Mouse (Mus musculus): ENCODE measurements at regions not wholly inside any gene's neighbourhood (a gene's known extent, or its start where the extent isn't known, plus 50 kb on each side); places are given as distances from the start of the nearest gene placed in this dataset.

DNA sequence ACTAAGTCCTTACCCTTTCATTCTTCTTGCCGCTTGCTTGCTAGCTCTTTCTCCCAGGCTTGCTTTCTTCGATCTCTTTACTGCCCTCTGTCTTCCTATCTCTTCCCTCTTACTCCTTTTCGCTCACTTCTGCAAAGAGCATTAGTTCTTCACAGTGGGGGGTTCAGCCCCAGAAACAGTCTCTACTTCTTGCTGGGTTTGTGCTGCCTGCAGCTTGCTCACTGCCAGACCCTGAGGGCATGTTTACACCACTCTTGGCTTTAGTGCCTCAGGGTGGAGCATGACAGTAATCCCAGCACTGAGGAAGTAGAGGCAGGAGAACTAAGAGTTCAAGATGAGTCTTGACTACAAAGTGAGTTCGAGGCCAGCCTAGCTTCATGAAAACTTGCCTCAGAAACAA is 538.0 kb upstream of the Adam5 start:
- no peak overlapping the region for H3K4me3 ChIP-seq (replicated peaks; ENCODE audit: low read depth, low read length)
- 68% methylated on average over 4 of the region's 4 CpGs for WGBS

DNA sequence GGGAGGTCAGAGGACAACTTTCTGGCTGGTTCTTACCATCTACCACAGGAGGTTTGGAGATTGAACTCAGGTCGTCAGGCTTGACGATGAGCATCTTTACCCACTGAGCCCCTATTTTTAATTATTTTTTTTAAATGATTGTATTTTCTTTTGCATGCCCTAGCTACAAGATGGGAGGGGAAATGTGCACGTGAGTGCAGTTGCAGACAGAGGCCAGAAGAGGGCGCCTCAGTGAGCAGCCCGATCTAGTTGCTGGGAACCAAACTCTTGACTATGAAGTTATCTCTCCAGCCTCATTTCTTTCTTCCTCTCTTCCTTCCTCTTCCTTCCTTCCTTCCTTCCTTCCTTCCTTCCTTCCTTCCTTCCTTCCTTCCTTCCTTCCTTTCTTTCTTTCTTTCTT is 537.3 kb upstream of the Adam5 start:
- ATAC-seq (ENCODE audit: low FRiP score, low TSS enrichment), result no peak
- H3K36me3 ChIP-seq (ENCODE audit: control insufficient read depth, insufficient read depth, low read length), result no peaks in the 10 kb centered on the region
- no peak overlapping the region for H3K27ac ChIP-seq (replicated peaks; ENCODE audit: low read depth, low read length)
- no peak overlapping the region for H3K4me3 ChIP-seq (replicated peaks; ENCODE audit: low read depth, low read length)
- no peak overlapping the region for H3K9ac ChIP-seq (replicated peaks; ENCODE audit: low read length)
- no peaks in the 10 kb centered on the region for H3K4me1 ChIP-seq (ENCODE audit: control insufficient read depth, insufficient read depth, low read length)
- H3K9me3 ChIP-seq (ENCODE audit: control insufficient read depth, low read length), result no peaks in the 10 kb centered on the region; the same call in 1 of the 2 replicates
- no peaks in the 10 kb centered on the region for H3K27me3 ChIP-seq (ENCODE audit: control insufficient read depth, insufficient read depth, low read length)
- whole genome bisulfite sequencing, result 93% methylated on average over 5 of the region's 5 CpGs
- no peak for DNase-seq
- no peak overlapping the region for H3K4me2 ChIP-seq (ENCODE audit: low read length)

More for the DNA sequence above, 538.0 kb upstream of the Adam5 start:
- H3K27ac ChIP-seq (replicated peaks; ENCODE audit: low read depth, low read length), result no peak overlapping the region
- no peaks in the 10 kb centered on the region; the same call in 1 of the 2 replicates for H3K9me3 ChIP-seq (ENCODE audit: control insufficient read depth, low read length)
- H3K4me2 ChIP-seq (ENCODE audit: low read length), result no peak overlapping the region
- H3K36me3 ChIP-seq (ENCODE audit: control insufficient read depth, insufficient read depth, low read length), result no peaks in the 10 kb centered on the region
- H3K4me1 ChIP-seq (ENCODE audit: control insufficient read depth, insufficient read depth, low read length), result no peaks in the 10 kb centered on the region
- no peaks in the 10 kb centered on the region for H3K27me3 ChIP-seq (ENCODE audit: control insufficient read depth, insufficient read depth, low read length)
- no peak for ATAC-seq (ENCODE audit: low FRiP score, low TSS enrichment)
- no peak overlapping the region for H3K9ac ChIP-seq (replicated peaks; ENCODE audit: low read length)
- no peak for DNase-seq

DNA sequence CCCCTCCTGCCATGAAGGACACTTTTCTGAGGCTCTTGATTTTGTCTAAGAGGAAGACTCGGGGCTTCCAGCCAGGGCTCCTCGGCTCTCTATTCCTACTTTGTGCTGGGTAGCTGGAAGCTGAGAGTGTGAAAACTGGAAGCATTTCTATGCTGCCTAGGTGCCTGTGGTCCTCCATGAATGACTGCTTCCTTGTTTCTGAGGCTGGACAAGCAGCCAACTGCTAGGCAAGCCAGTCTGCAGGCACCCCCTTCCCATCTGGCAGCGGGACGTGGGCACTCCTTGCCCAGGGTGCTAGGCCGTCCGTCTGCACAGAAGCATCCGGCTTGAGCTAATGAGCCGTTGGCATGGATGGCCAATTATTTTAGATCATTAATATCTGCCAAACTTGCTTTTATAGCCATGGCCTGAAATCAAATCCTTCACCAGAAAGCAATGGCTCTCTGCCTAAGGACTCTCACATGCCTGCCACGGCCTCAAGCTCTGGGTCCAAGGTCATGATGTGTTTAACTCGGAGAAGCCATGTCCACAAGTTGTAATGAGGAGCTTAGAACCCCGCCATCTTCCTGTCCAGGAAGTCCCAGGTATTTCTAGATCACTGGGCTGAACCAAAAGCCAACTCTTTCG is 534.5 kb upstream of the Adam5 start:
- Histone ChIP-seq H3K36me3 (ENCODE audit: control insufficient read depth, insufficient read depth, low read length) (no peaks in the 10 kb centered on the region), H3K9me3 (ENCODE audit: control insufficient read depth, low read length) (no peaks in the 10 kb centered on the region; the same call in 1 of the 2 replicates), H3K4me2 (ENCODE audit: low read length) (no peak overlapping the region), H3K4me3 (replicated peaks; ENCODE audit: low read depth, low read length) (no peak overlapping the region), H3K27ac (replicated peaks; ENCODE audit: low read depth, low read length) (no peak overlapping the region), H3K27me3 (ENCODE audit: control insufficient read depth, insufficient read depth, low read length) (0 out of 2 replicates have a peak, but pooled peaks cover 8% of the 10 kb centered on the region), H3K4me1 (ENCODE audit: control insufficient read depth, insufficient read depth, low read length) (no peaks in the 10 kb centered on the region), H3K9ac (replicated peaks; ENCODE audit: low read length) (no peak overlapping the region)
- no peak for ATAC-seq (ENCODE audit: low FRiP score, low TSS enrichment)
- 91% methylated on average over 12 of the region's 12 CpGs for WGBS
- no peak for DNase-seq

DNA sequence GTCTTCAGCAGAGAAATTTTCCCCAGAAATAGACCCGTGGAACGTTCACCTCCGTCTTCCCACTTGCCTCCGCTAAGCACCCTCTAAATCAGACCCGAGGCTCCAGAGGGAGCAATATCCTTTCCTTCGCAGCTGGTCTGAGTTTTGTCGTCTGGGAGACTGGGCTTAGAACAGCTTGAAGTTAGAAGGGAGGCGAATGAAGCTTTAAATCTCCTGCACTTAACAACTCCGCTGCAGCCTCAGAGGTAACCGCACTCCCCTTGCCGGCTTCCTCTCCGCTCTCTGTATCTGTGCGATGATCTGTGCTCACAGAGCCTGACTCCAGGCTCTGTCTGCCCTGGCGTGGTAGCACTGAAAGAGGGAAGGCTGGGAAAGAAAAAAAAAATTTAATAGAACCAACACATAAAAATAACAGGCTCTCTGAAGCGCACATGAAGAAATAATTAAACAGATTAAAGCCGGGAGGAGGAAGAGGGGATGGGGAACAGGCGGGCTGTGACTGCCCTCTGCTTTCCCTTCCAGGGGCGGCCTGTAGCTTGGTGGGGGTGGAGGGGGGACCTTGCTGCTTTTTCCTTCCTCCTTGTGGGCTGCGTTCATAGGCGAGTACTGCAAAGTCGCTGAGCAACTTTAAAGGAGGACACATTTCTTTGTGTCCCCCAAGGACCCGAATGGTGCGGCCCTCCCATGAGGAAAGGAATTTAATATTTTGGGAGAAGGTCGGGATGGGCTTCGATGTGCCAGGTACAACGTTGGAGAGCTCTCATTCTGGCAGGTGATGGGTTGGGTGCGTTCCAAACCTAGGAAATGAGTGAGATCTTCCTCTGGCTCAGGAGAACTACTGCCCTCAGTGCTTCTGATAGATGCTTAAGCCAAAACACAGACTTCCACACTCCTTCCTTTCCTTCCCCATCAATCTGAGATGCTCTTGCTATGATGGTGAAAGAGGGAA is 529.9 kb upstream of the Adam5 start:
- Histone ChIP-seq H3K27ac (replicated peaks; ENCODE audit: low read depth, low read length) (no peak overlapping the region), H3K4me2 (ENCODE audit: low read length) (peak overlapping the region; percentile 49), H3K4me3 (replicated peaks; ENCODE audit: low read depth, low read length) (0 out of 2 replicates have a peak overlapping the region, but pooled peaks have one; percentile 10), H3K27me3 (ENCODE audit: control insufficient read depth, insufficient read depth, low read length) (0 out of 2 replicates have a peak, but pooled peaks cover 12% of the 10 kb centered on the region), H3K9me3 (ENCODE audit: control insufficient read depth, low read length) (no peaks in the 10 kb centered on the region), H3K4me1 (ENCODE audit: control insufficient read depth, insufficient read depth, low read length) (no peaks in the 10 kb centered on the region), H3K9ac (replicated peaks; ENCODE audit: low read length) (peak overlapping the region; percentile 23; the same call in 1 of the 2 replicates), H3K36me3 (ENCODE audit: control insufficient read depth, insufficient read depth, low read length) (no peaks in the 10 kb centered on the region)
- DNase-seq (peak; percentile 63), ATAC-seq (ENCODE audit: low FRiP score, low TSS enrichment) (no peak)
- 11% methylated on average over 27 of the region's 27 CpGs for WGBS

DNA sequence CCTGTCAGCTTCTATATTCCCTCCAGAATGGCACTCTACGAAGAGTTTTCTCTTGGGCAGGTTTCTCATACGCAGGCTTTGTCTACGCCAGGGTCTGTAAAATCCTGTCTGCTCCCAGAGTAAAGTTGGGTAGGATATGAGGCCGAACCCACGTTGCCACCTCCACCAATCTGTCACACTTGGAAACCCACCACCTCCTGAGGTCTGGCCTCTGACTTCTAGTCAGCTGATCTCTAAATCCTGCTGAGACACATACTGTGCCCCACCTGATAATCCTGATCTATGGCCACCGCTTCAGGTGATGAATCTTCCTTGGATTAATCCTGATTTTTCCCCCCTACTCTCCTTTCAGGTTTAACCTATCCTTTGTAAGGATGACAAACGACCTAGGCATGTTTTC is 529.2 kb upstream of the Adam5 start:
- 0 out of 2 replicates have a peak overlapping the region, but pooled peaks have one; percentile 23 for H3K9ac ChIP-seq (replicated peaks; ENCODE audit: low read length)
- no peaks in the 10 kb centered on the region for H3K4me1 ChIP-seq (ENCODE audit: control insufficient read depth, insufficient read depth, low read length)
- ATAC-seq (ENCODE audit: low FRiP score, low TSS enrichment) (no peak), DNase-seq (no peak)
- H3K27ac ChIP-seq (replicated peaks; ENCODE audit: low read depth, low read length), result no peak overlapping the region
- no peaks in the 10 kb centered on the region for H3K9me3 ChIP-seq (ENCODE audit: control insufficient read depth, low read length)
- H3K4me3 ChIP-seq (replicated peaks; ENCODE audit: low read depth, low read length), result no peak overlapping the region
- H3K36me3 ChIP-seq (ENCODE audit: control insufficient read depth, insufficient read depth, low read length), result no peaks in the 10 kb centered on the region
- H3K27me3 ChIP-seq (ENCODE audit: control insufficient read depth, insufficient read depth, low read length), result 0 out of 2 replicates have a peak, but pooled peaks cover 12% of the 10 kb centered on the region
- peak overlapping the region; percentile 49 for H3K4me2 ChIP-seq (ENCODE audit: low read length)
- 45% methylated on average over 7 of the region's 7 CpGs for WGBS

DNA sequence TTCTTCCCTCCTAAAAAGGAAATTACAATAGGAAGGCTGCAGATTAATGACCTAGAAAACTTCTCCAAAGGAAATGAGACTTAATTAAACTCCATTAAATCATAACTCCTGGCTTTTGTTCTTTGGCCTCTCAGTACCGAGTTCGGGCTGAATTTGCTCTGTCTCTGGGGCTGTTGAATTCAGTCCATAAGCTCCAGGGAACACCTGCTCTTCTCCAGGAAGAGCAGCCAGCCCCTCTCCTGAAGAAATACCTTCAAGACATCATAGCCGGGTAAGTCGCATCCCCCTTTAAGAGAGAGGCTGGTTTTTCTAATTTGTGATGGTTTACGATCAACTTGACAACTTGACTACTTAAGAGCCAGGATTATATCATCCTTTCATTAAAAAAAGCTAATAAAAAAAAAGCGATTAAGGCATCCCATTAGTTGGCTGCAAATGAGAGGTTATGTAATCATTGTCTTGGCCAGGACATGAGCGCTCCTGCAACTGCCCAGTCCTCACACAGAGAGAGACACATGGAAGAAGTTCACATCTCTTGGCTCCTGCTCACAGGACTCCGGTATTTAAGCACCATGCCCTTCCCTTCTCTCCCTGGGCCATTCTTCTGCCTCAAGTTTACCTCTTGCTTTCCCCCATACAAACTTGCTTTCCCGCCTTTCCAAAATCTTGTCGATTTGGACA is 524.0 kb upstream of the Adam5 start:
- H3K4me3 ChIP-seq (replicated peaks; ENCODE audit: low read depth, low read length), result no peak overlapping the region
- H3K9me3 ChIP-seq (ENCODE audit: control insufficient read depth, low read length), result peaks cover 2% of the 10 kb centered on the region; the same call in 1 of the 2 replicates
- no peak overlapping the region for H3K9ac ChIP-seq (replicated peaks; ENCODE audit: low read length)
- no peak for DNase-seq
- no peaks in the 10 kb centered on the region for H3K36me3 ChIP-seq (ENCODE audit: control insufficient read depth, insufficient read depth, low read length)
- no peak for ATAC-seq (ENCODE audit: low FRiP score, low TSS enrichment)
- H3K27me3 ChIP-seq (ENCODE audit: control insufficient read depth, insufficient read depth, low read length), result 0 out of 2 replicates have a peak, but pooled peaks cover 4% of the 10 kb centered on the region
- H3K4me2 ChIP-seq (ENCODE audit: low read length), result no peak overlapping the region
- no peaks in the 10 kb centered on the region for H3K4me1 ChIP-seq (ENCODE audit: control insufficient read depth, insufficient read depth, low read length)
- WGBS, result 94% methylated on average over 10 of the region's 10 CpGs
- no peak overlapping the region for H3K27ac ChIP-seq (replicated peaks; ENCODE audit: low read depth, low read length)

DNA sequence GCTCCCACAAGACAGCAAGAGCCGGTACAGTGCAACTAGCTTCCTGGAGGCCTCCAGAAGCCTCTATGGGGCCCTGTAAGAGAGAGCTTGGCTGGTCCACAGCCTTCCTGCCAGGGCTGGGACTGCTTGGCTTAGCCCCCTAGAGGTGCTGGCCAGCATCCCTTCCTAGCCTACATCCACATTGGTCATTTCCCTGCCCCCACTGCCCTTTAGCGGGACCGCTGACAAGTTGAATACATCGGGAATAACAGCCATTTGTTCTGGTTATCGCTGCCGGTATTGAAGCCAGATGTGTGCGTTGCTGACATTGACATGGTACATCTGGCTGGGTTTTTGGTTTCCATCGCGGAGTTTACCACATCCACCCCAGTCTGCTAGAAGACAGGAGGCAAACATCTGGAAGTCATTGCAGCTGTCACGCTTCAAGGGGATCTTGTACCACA is 519.0 kb upstream of the Adam5 start:
- 78% methylated on average over 10 of the region's 10 CpGs for WGBS
- no peak overlapping the region for H3K4me2 ChIP-seq (ENCODE audit: low read length)
- no peaks in the 10 kb centered on the region for H3K4me1 ChIP-seq (ENCODE audit: control insufficient read depth, insufficient read depth, low read length)
- H3K27ac ChIP-seq (replicated peaks; ENCODE audit: low read depth, low read length), result no peak overlapping the region
- H3K27me3 ChIP-seq (ENCODE audit: control insufficient read depth, insufficient read depth, low read length), result no peaks in the 10 kb centered on the region
- no peak for ATAC-seq (ENCODE audit: low FRiP score, low TSS enrichment)
- no peak overlapping the region for H3K9ac ChIP-seq (replicated peaks; ENCODE audit: low read length)
- no peaks in the 10 kb centered on the region for H3K36me3 ChIP-seq (ENCODE audit: control insufficient read depth, insufficient read depth, low read length)
- peaks cover 2% of the 10 kb centered on the region; the same call in 1 of the 2 replicates for H3K9me3 ChIP-seq (ENCODE audit: control insufficient read depth, low read length)
- no peak overlapping the region for H3K4me3 ChIP-seq (replicated peaks; ENCODE audit: low read depth, low read length)
- no peak for DNase-seq

DNA sequence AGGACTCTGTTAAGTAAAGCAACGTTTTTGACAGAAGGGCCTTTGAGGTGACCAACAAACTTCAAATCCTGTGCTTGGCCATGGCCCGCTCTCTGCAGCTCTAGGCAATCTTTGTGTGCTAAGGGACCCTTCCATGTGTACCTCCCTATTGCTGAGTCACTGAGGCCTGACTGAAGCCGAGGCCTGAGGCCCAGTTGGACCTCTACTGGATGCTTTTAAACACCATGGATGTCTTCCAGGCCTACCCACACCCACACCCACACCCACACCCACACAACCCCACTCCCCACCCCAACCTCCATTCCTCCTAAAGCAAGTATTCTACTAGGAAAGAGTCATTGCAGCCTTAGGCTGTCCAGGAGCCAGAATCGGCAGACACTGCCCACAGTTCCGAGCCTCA is 518.3 kb upstream of the Adam5 start:
- Histone ChIP-seq H3K4me1 (ENCODE audit: control insufficient read depth, insufficient read depth, low read length) (no peaks in the 10 kb centered on the region), H3K9me3 (ENCODE audit: control insufficient read depth, low read length) (peaks cover 2% of the 10 kb centered on the region; the same call in 1 of the 2 replicates), H3K36me3 (ENCODE audit: control insufficient read depth, insufficient read depth, low read length) (no peaks in the 10 kb centered on the region), H3K4me3 (replicated peaks; ENCODE audit: low read depth, low read length) (no peak overlapping the region), H3K9ac (replicated peaks; ENCODE audit: low read length) (no peak overlapping the region), H3K27me3 (ENCODE audit: control insufficient read depth, insufficient read depth, low read length) (no peaks in the 10 kb centered on the region), H3K4me2 (ENCODE audit: low read length) (no peak overlapping the region), H3K27ac (replicated peaks; ENCODE audit: low read depth, low read length) (no peak overlapping the region)
- ATAC-seq (ENCODE audit: low FRiP score, low TSS enrichment), result no peak
- 90% methylated on average over 5 of the region's 5 CpGs for WGBS
- DNase-seq, result no peak

Data from midbrain, embryonic 14.5 days (tissue).